Mouse (Mus musculus): ENCODE measurements around the gene Galk1.
A peak's percentile ranks its signal among the peaks of the same experiment; 100 is the strongest.
"Not testable (repeated sequence)": the region's sequence is repeated elsewhere in the genome, so short reads cannot be mapped to it uniquely, and the experiment has no call there.

Gene Galk1

DNA sequence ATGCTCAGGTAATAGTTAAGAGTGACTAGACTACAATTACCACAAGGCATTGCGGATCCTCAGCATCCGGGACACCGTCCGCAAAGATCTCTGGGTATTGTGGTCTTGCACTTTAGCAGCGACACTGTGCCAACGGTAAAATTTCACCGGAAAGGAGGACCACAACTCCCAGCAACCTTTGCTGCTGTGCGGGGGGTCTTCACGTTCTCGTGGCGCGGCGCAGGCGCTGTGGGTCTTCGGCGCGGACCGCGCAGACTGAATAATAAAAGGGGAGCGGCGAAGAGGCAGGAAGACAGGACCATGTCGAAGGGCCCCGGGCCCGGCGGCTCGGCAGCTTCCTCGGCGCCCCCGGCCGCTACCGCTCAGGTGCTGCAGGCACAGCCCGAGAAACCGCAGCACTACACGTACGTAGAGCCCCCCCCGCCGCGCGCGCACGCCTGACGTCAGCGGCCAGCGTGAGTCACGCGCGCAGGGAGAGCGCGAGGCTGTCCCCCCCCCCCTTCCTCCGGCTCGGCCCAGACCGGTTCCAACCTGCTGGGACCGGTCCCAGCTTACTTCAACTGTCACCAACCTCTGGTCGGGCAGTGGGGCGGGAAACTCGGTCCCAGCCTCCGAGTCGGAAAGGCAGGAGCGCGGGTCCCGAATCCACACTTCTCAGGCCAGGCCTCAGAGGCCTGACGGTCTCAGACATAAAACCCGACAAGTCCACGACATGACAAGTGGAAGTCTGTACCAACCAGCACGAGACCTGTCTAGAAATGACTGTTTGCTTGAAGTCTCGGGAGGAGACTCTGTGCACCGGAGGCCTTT is 17.8 kb upstream of the Galk1 start, which contains the start of gene Unk:
Gene Unk, plus strand, starts transcription at position 235 of the 810 bp plus-strand sequence.
- peak; percentile 97 to 99 for DNase-seq

- no peak for DNase-seq
These were observed 16.8 kb upstream of the Galk1 start for GRCm38 (mm10) chr11:116029086-116029865.

GRCm38 (mm10) chr11:116028177-116028865 is 15.8 kb upstream of the Galk1 start:
- DNase-seq = no peak

- peak in 1 of 2 experiments; percentile 62 for DNase-seq
These were observed 15.2 kb upstream of the Galk1 start, which contains the start of gene H3f3b for GRCm38 (mm10) chr11:116027756-116028155. TSS of gene H3f3b (minus strand) at chr11:116027962.

DNA sequence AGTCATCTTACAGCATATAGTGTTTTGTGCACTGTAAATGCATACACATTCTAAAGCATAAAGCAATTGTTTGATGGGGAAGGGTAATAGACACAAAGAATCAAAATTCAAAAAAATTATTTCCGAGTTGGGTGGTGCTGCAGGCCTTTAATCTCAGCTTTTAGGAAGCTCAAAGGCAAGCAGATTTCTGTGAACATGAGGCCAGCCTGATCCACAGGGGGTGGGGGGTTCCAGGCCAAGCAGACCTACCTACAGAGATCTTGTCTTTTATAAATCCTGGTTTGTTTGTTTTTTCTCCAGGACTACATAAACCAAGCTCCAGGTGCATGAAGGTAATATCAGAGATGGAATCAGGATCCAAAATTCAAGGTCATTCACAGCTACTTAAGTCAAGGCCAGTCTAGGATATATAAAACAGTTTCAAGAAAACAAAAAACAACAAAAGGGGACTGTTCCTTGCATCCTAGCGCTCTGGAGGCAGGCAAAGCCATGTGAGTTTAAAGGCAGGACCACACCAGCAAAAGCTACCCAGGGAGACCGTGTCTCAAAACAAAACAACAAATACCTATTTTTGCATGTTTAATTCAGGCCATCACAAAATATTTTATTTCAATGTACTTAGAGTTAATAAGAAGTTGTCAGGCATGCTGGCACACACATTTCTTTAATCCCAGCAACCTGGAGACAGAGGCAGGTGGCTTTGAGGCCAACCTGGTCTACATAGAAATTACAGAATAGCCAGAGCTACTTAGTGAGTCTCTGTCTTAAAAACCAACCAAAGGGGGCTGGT is 12.7 kb upstream of the Galk1 start:
- no peak for DNase-seq

- DNase-seq = peak; percentile 94 to 99
These were observed 11.9 kb upstream of the Galk1 start for GRCm38 (mm10) chr11:116024356-116024808.

DNA sequence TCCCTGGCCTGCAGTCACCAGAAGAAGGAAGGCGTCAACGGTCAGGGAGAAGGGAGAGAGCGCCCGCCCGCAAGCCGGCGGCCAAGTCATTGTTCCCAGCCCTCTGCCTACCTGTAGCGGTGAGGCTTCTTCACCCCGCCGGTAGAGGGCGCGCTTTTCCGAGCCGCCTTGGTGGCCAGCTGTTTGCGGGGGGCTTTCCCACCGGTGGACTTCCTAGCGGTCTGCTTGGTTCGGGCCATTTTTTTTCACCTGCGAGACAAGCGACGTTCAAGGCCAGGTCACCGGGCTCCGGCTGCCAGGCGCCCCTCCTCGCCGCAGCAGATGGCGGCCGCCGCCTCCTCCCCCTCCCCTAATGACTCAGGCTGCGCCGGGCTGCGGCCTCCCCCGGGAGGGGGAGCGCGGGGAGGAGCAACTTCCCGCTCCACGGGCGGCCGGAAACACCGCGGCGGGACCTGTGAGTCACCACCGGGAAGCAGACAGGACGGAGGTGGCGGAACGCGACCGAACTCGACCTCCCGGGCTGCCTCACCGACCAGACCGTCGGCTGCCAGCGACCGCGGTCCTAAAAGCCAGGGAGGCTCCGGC is 11.3 kb upstream of the Galk1 start:
- peak; percentile 75 to 91 for DNase-seq

GRCm38 (mm10) chr11:116023074-116023770 is 10.7 kb upstream of the Galk1 start:
- DNase-seq = peak in 1 of 2 experiments; percentile 49

GRCm38 (mm10) chr11:116022256-116022780 is 9.8 kb upstream of the Galk1 start:
- no peak for DNase-seq

- no peak for DNase-seq
These were observed 9.1 kb upstream of the Galk1 start for GRCm38 (mm10) chr11:116021328-116022220.

GRCm38 (mm10) chr11:116020519-116020922 is 8.0 kb upstream of the Galk1 start:
- DNase-seq = no peak

GRCm38 (mm10) chr11:116019976-116020411 is 7.5 kb upstream of the Galk1 start:
- no peak for DNase-seq

DNA sequence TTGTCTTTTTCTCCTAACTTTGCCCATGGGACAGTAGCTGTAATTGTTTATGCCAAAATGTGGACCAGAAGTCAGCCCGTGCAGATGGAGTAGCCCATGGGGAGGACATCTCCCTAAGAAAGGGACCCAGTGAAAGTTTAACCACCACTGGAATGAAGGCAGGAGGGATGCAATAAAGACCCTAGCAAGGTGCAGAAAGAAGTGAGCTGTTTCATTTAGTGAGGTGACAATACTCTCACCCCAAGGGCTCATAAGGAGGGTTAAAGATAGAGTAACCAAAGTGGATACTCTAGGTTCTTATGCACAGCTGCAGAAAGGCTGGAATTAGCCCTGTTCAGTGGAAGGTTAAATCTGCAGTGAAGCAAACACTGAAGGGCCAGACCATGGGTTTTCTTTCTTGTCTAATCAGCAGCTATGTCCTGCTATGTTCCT is 6.9 kb upstream of the Galk1 start:
- no peak for DNase-seq

GRCm38 (mm10) chr11:116018867-116019266 is 6.3 kb upstream of the Galk1 start:
- DNase-seq = not testable (repeated sequence)

DNA sequence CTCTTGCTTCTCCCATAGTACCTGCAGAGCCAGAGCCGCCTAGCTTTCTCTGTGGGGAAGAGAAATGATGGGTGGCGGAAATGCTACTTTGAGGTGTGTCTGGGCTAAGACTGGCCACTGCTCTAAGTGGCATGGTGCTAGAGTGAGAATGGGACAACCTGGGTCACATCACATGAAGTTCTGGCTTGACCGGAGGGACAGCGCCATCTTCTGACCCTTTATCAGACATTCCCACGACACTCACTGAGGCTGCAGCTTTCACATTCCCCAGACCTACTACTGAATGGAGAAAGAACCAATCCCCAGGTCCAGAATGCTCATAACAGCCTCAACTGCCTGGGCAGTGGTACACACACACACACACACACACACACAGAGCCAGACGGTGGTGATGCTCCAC is 5.6 kb upstream of the Galk1 start:
- DNase-seq = peak in 1 of 2 experiments; percentile 65

GRCm38 (mm10) chr11:116014821-116015220 is 2.3 kb upstream of the Galk1 start:
- no peak for DNase-seq

- DNase-seq = no peak
These were observed 824 bp downstream of the Galk1 start for GRCm38 (mm10) chr11:116011529-116012261.

GRCm38 (mm10) chr11:116010948-116011347 is 1.6 kb downstream of the Galk1 start:
- DNase-seq = no peak

- no peak for DNase-seq
These were observed 2.4 kb downstream of the Galk1 start for GRCm38 (mm10) chr11:116010146-116010545.
